8 mouse cellular contexts compared by ENCODE assay signal in the genomic region with DNA sequence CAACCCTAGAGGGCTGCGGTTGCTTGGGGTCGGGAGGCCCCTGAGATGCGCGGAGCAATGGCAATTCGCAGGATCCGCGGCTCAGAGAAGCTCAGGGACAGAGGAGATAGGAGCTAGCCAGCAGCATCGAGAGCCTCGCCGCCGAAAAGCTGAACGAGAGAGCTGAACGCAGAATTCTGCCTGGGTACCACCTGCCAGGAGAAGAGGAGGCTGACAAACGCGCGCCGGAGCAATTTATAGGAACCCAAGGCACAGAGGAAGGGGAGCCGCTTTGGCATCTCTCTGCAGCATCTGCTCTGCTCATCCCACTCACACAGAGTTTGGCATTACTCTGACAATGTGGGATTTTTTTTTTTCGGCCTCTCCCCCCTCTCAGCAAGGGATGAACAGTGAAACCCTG. TPM values are rescaled to one million over a fixed set of nuclear protein-coding genes. Genes with fewer than 3 reads are reported as not detected.
A peak's percentile ranks its signal among the peaks of the same experiment; 100 is the strongest.
DNase-seq lines count a peak whose midpoint lies in the region; ATAC-seq and TF ChIP-seq lines count a peak whose summit lies in the region.

TSS of gene C1ql3 (minus strand) at position 335 of the 400 bp plus-strand sequence.

- no peak for ATAC-seq in CD4-positive, CD25-positive, alpha-beta regulatory T cell, adult 4 months
- ATAC-seq in hindbrain, embryonic 15.5 days (ENCODE audit: low FRiP score, low read depth), result peak; percentile 54; the same call in 1 of the 2 replicates

- peak within 1 kb of the TSS; percentile 59 for H3K9ac ChIP-seq in hindbrain, embryonic 15.5 days

- no peak within 1 kb of the TSS for H3K27ac ChIP-seq in spleen, adult 2 months (ENCODE audit: insufficient read depth, low read length)
- peak within 1 kb of the TSS; percentile 73 for H3K27ac ChIP-seq in hindbrain, embryonic 15.5 days (replicated peaks)

- H3K27me3 ChIP-seq in spleen, adult 2 months (ENCODE audit: control insufficient read depth, insufficient read depth, low read length), result peaks cover 16% of the 10 kb centered on the region
- H3K27me3 ChIP-seq in hindbrain, embryonic 15.5 days, result peaks cover 32% of the 10 kb centered on the region

- no peaks in the 10 kb centered on the region for H3K36me3 ChIP-seq in spleen, adult 2 months (ENCODE audit: control insufficient read depth, insufficient read depth, low read length)
- H3K36me3 ChIP-seq in hindbrain, embryonic 15.5 days, result no peaks in the 10 kb centered on the region

- peaks cover 8% of the 10 kb centered on the region for H3K4me1 ChIP-seq in spleen, adult 2 months (ENCODE audit: control insufficient read depth, insufficient read depth, insufficient read length)
- H3K4me1 ChIP-seq in hindbrain, embryonic 15.5 days (replicated peaks), result peaks cover 27% of the 10 kb centered on the region

- TF ChIP-seq POLR2A in spleen, adult 2 months (IDR thresholded peaks at IDR 0.05; ENCODE audit: low read depth, low read length), result no peak

- intact Hi-C loops in left cerebral cortex, postnatal 36 days (cut with DNase I), result loop anchor here (1.0 to 5.0 kb wide), 5 partner anchors 49 to 303 kb away; no protein-coding TSS in a partner anchor

- WGBS in spleen, adult 2 months, result 2% methylated on average over 19 of the region's 19 CpGs
- under 1% methylated on average over 19 of the region's 19 CpGs for WGBS in hindbrain, embryonic 15.5 days

- no peaks in the 10 kb centered on the region for H3K9me3 ChIP-seq in hindbrain, embryonic 15.5 days

- peak within 1 kb of the TSS; percentile 100 for H3K4me2 ChIP-seq in hindbrain, embryonic 15.5 days

- TF ChIP-seq CTCF in spleen, adult 2 months (IDR thresholded peaks at IDR 0.05; ENCODE audit: extremely low read depth, insufficient read depth, insufficient read length, insufficient replicate concordance), result no peak

- DNase-seq in CD4-positive, CD25-positive, alpha-beta regulatory T cell, adult 2 months (ENCODE audit: low read depth, low spot score), result peak; percentile 24
- DNase-seq in spleen, adult 2 months (ENCODE audit: low read depth in 1 of 2, low spot score in 2 of 2), result no peak
- DNase-seq in spleen, postnatal 14 days (ENCODE audit: low spot score in 2 of 2), result no peak
- peak; percentile 83 to 88 for DNase-seq in left cerebral cortex, postnatal 36 days (ENCODE audit: low spot score in 2 of 2)
- DNase-seq in naive thymus-derived CD4-positive, alpha-beta T cell, adult 2 months (ENCODE audit: low read depth), result peak; percentile 16
- DNase-seq in thymus, postnatal 36 days, result peak; percentile 11 to 12

- H3K4me3 ChIP-seq in spleen, adult 2 months (ENCODE audit: extremely low read depth, insufficient read depth, insufficient read length), result peak within 1 kb of the TSS; percentile 39; the same call in 1 of the 2 replicates
- H3K4me3 ChIP-seq in hindbrain, embryonic 15.5 days, result peak within 1 kb of the TSS; percentile 65

RNA-seq across cellular contexts. Expression of gene C1ql3, which starts in this region (rescaled TPM):
- not detected for polyA plus RNA-seq in CD4-positive, CD25-positive, alpha-beta regulatory T cell, adult 4 months (2017; shearing (Covaris generic))
- 0.04 and 0.15 TPM in 2 replicates for polyA plus RNA-seq in spleen, adult 2 months (2012; rRNA removed)
- polyA plus RNA-seq in hindbrain, embryonic 15.5 days (2015; fragmentation: Nextera tagmentation; extraction: Ambion mirVana), result 5.6 and 5.9 TPM in 2 replicates
- total RNA-seq in left cerebral cortex, postnatal 36 days (2021), result 100 to 1,000 TPM; 114 to 120 TPM

Comparison
In these comparisons a context has a peak if more than half of its experiments do, and no peak if none do; other contexts are left out.
1. DNase-seq: peak in CD4-positive, CD25-positive, alpha-beta regulatory T cell, adult 2 months (single experiment), left cerebral cortex, postnatal 36 days (2 of 2), naive thymus-derived CD4-positive, alpha-beta T cell, adult 2 months (single experiment) and thymus, postnatal 36 days (2 of 2); none in spleen, adult 2 months (0 of 2) and spleen, postnatal 14 days (0 of 2).